Mouse (Mus musculus) lung, postnatal 10 days (tissue): ENCODE measurements at regions not wholly inside any gene's neighbourhood (a gene's known extent, or its start where the extent isn't known, plus 50 kb on each side); places are given as distances from the start of the nearest gene placed in this dataset.

Source experiments
- DNase-seq: peaks from one replicate; pipeline ENCODE4 v3.0.0; 2021

DNA sequence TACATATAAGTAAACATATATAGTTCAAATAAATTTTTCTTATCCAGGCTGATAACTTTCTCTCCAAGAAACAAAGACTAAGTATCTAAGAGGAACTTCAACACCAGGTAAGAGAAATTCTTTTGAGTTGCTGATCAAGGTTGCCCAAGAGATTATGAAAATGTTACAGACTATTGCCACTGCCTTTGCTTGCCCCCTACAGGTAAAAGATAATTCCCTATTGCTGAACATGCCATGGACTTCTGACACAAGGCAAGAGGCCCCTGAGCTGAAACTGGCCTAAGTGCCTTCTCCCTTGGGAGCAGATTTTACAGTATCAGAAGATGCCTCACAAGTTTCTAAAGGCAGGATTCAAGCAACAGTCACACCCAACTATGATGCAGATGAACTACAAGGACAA is 2914.2 kb upstream of the Gm6569 start:
- no peak for DNase-seq

DNA sequence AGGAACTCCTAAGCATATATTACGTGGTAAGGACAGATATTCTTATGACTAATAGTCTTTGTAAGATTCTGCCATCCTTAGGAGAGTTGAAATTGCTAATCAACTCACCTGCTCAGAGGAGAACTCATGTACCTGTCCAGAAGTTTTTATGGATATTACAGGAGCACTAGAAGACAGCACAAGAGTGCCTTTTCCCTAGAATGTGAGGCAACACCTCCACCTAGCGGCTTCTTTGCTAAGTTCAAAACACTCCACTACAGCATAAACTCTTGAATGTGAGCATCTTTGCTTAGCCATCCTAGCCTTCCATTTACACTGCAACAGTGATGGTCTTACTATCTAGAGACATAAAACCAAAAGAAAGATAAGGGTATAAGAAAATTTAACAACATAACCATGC is 2913.5 kb upstream of the Gm6569 start:
- peak; percentile 39 for DNase-seq
